Mouse (Mus musculus): Measurements from ENCODE around the gene Olfr987. TPM values are rescaled to one million over a fixed set of nuclear protein-coding genes. Genes with fewer than 3 reads are reported as not detected.
"Not testable (repeated sequence)": the region's sequence is repeated elsewhere in the genome, so short reads cannot be mapped to it uniquely, and the experiment has no call there.

The Olfr987 gene
- polyA plus RNA-seq (2016; fragmentation: Nextera tagmentation; extraction: Ambion mirVana): not detected in 2 replicates

- not testable (repeated sequence) for H3K9me3 ChIP-seq; ATAC-seq (ENCODE audit: low FRiP score, low read depth); H3K4me2 ChIP-seq (replicated peaks); H3K4me3 ChIP-seq; H3K4me1 ChIP-seq; H3K36me3 ChIP-seq; H3K27me3 ChIP-seq (replicated peaks); H3K9ac ChIP-seq; H3K27ac ChIP-seq
Measured at GRCm38 (mm10) chr2:85339215-85339614, at the start of gene Olfr987. Gene Olfr987, minus strand, starts transcription at chr2:85339315.

- not testable (repeated sequence) for H3K27ac ChIP-seq; ATAC-seq (ENCODE audit: low FRiP score, low read depth); H3K4me3 ChIP-seq
Measured at GRCm38 (mm10) chr2:85363127-85363526, 24.0 kb upstream of the Olfr987 start, which contains the start of gene Olfr988. Gene Olfr988, minus strand, starts transcription at chr2:85363227.

GRCm38 (mm10) chr2:85339972-85340371 is 857 bp upstream of the Olfr987 start:
- Histone ChIP-seq H3K4me3 (no peak overlapping the region), H3K4me1 (no peaks in the 10 kb centered on the region), H3K36me3 (no peaks in the 10 kb centered on the region), H3K9ac (no peak overlapping the region), H3K4me2 (replicated peaks) (no peak overlapping the region), H3K27ac (no peak overlapping the region), H3K9me3 (no peaks in the 10 kb centered on the region), H3K27me3 (replicated peaks) (no peaks in the 10 kb centered on the region)
- ATAC-seq (ENCODE audit: low FRiP score, low read depth): no peak
- 83% methylated on average over 7 of the region's 7 CpGs for WGBS

More at GRCm38 (mm10) chr2:85363127-85363526, 24.0 kb upstream of the Olfr987 start, which contains the start of gene Olfr988:
- not testable (repeated sequence) for H3K4me1 ChIP-seq; H3K27me3 ChIP-seq (replicated peaks); H3K9me3 ChIP-seq; H3K4me2 ChIP-seq (replicated peaks); H3K36me3 ChIP-seq; H3K9ac ChIP-seq

- Histone ChIP-seq H3K4me1 (no peaks in the 10 kb centered on the region), H3K4me2 (replicated peaks) (no peak overlapping the region), H3K9me3 (no peaks in the 10 kb centered on the region), H3K36me3 (no peaks in the 10 kb centered on the region), H3K27me3 (replicated peaks) (no peaks in the 10 kb centered on the region), H3K27ac (no peak overlapping the region), H3K9ac (no peak overlapping the region), H3K4me3 (no peak overlapping the region)
- WGBS: 72% methylated on average over 1 of the region's 1 CpGs
- no peak for ATAC-seq (ENCODE audit: low FRiP score, low read depth)
Measured at GRCm38 (mm10) chr2:85319106-85319505, 20.0 kb downstream of the Olfr987 start.

DNA sequence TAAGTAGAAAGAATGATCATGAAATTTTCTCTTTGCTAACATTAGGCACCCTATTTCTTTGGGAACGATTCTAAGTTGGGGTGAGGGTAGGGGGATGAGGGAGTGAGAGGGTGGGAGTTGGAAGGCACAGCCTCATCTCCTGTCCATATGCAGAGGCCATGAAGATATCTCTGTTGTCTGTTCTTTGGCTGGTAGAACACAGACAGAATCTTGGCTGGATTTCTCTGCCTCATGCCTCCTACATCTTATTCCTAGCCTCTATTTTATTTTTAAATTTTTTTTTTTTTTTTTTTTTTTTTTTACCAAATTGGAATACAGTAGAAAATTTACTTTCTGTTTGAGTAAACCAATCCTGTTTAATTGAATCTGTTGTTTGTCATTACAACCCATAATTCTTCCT is 53.7 kb downstream of the Olfr987 start:
- no peak for ATAC-seq (ENCODE audit: low FRiP score, low read depth)
- no peak overlapping the region for H3K9ac ChIP-seq
- WGBS: 61% methylated on average over 1 of the region's 1 CpGs
- H3K27me3 ChIP-seq (replicated peaks): no peaks in the 10 kb centered on the region
- H3K4me1 ChIP-seq: no peaks in the 10 kb centered on the region
- no peaks in the 10 kb centered on the region for H3K9me3 ChIP-seq
- no peak overlapping the region for H3K4me2 ChIP-seq (replicated peaks)
- H3K27ac ChIP-seq: no peak overlapping the region
- no peak overlapping the region for H3K4me3 ChIP-seq
- no peaks in the 10 kb centered on the region for H3K36me3 ChIP-seq

DNA sequence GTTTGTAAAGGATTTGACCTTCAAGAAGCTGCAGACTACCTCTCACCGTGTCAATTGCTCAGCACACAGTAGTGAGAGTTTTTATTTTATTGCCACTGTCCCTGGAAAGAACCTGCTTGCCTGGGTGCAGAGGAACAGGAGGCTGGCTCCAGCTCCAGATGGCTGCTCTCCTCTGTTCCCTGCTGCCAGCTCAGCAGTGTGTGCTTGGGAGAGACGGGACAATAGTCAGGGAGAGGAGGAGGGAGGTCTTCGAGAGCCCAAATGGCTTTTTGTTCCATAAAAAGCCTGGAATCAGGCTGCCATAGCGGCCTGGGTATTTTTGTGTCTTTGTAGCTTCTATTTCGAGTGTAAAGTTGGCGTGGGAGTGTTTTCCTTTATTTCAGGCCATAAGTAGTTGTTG is 54.5 kb downstream of the Olfr987 start:
- Histone ChIP-seq H3K4me2 (replicated peaks) (no peak overlapping the region), H3K9ac (no peak overlapping the region), H3K4me1 (no peaks in the 10 kb centered on the region), H3K4me3 (no peak overlapping the region), H3K27me3 (replicated peaks) (no peaks in the 10 kb centered on the region), H3K27ac (no peak overlapping the region), H3K9me3 (no peaks in the 10 kb centered on the region), H3K36me3 (no peaks in the 10 kb centered on the region)
- ATAC-seq (ENCODE audit: low FRiP score, low read depth): peak; percentile 68; the same call in 1 of the 2 replicates
- WGBS: 25% methylated on average over 6 of the region's 6 CpGs

DNA sequence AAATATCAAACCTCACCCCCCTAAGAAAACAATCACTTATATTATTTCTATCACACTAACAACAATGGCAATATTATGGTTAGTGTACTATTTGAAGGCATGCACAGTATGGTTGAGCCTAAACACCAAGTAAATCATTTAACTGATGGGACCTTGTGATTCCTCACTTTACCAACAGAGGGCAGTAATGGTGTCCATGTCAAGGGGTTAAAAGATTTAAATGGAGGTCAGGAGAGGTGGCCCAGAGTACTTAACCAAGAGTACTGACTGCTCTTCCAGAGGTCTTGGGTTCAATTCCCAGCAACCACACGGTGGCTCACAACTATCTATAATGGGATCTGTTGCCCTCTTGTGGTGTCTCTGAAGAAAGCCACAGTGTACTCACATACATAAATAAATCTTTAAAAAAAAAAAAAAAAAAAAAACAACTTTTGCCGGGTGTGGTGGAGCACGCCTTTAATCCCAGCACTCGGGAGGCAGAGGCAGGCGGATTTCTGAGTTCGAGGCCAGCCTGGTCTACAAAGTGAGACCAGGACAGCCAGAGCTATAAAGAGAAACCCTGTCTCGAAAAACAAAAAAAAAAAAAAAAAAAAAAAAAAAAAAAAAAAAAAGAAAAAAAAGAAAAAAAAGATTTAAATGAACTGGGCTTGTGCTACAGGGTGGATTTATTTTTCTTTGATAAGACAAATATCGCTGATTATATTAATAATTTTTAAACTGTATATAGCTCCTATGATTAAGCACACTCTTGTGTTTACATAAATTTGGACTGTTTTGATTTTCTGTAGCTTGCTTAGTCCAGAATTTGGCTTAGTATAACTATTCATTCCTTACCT is 55.3 kb downstream of the Olfr987 start:
- no peak for ATAC-seq (ENCODE audit: low FRiP score, low read depth)
- H3K27ac ChIP-seq: no peak overlapping the region
- H3K9ac ChIP-seq: no peak overlapping the region
- no peaks in the 10 kb centered on the region for H3K9me3 ChIP-seq
- no peak overlapping the region for H3K4me2 ChIP-seq (replicated peaks)
- H3K4me1 ChIP-seq: no peaks in the 10 kb centered on the region
- H3K4me3 ChIP-seq: no peak overlapping the region
- WGBS: 88% methylated on average over 8 of the region's 8 CpGs
- no peaks in the 10 kb centered on the region for H3K36me3 ChIP-seq
- H3K27me3 ChIP-seq (replicated peaks): no peaks in the 10 kb centered on the region

GRCm38 (mm10) chr2:85281023-85281422 is 58.1 kb downstream of the Olfr987 start:
- no peak for ATAC-seq (ENCODE audit: low FRiP score, low read depth)
- 70% methylated on average over 4 of the region's 4 CpGs for WGBS
- Histone ChIP-seq H3K4me3 (no peak overlapping the region), H3K27ac (no peak overlapping the region), H3K9me3 (no peaks in the 10 kb centered on the region), H3K9ac (no peak overlapping the region), H3K4me2 (replicated peaks) (no peak overlapping the region), H3K36me3 (no peaks in the 10 kb centered on the region), H3K4me1 (no peaks in the 10 kb centered on the region), H3K27me3 (replicated peaks) (no peaks in the 10 kb centered on the region)

Other genes with a start within 250 kb of the Olfr987 start
- gene Aplnr, start 203.1 kb downstream of the Olfr987 start, polyA plus RNA-seq (2016; fragmentation: Nextera tagmentation; extraction: Ambion mirVana): 37.8 and 42.3 TPM in 2 replicates
- gene Lrrc55, start 142.1 kb downstream of the Olfr987 start, polyA plus RNA-seq (2016; fragmentation: Nextera tagmentation; extraction: Ambion mirVana): 2.1 and 2.9 TPM in 2 replicates
- gene Olfr988, start 23.9 kb upstream of the Olfr987 start, polyA plus RNA-seq (2016; fragmentation: Nextera tagmentation; extraction: Ambion mirVana): not detected in 2 replicates
- gene Olfr992, start 70.2 kb upstream of the Olfr987 start, polyA plus RNA-seq (2016; fragmentation: Nextera tagmentation; extraction: Ambion mirVana): not detected in 2 replicates
- gene Olfr993, start 75.6 kb upstream of the Olfr987 start, polyA plus RNA-seq (2016; fragmentation: Nextera tagmentation; extraction: Ambion mirVana): not detected in 2 replicates
- not detected in 2 replicates for gene Olfr994, start 97.1 kb upstream of the Olfr987 start, polyA plus RNA-seq (2016; fragmentation: Nextera tagmentation; extraction: Ambion mirVana)
- not detected in 2 replicates for gene Olfr995, start 104.3 kb upstream of the Olfr987 start, polyA plus RNA-seq (2016; fragmentation: Nextera tagmentation; extraction: Ambion mirVana)
- gene 4833423E24Rik, start 179.7 kb upstream of the Olfr987 start, polyA plus RNA-seq (2016; fragmentation: Nextera tagmentation; extraction: Ambion mirVana): not detected in 2 replicates
- gene Olfr996, start 239.9 kb upstream of the Olfr987 start, polyA plus RNA-seq (2016; fragmentation: Nextera tagmentation; extraction: Ambion mirVana): not detected in 2 replicates
- not detected in 2 replicates for gene Olfr998, start 249.6 kb upstream of the Olfr987 start, polyA plus RNA-seq (2016; fragmentation: Nextera tagmentation; extraction: Ambion mirVana)